In genomic region chr7:16368835-16369234, GRCm38 (mm10) we compare ENCODE assay signal across 19 mouse cellular contexts. TPM values are rescaled to one million over a fixed set of nuclear protein-coding genes. Genes with fewer than 3 reads are reported as not detected.
DNase-seq lines count a peak whose midpoint lies in the region; ATAC-seq lines count a peak whose summit lies in the region.
"Had no signal": no experiment of that assay in that cellular context is flagged by ENCODE, and none has a peak within 500 bp of the region (broad histone marks: within the 10 kb centered on the region; RNA-seq: fewer than 3 reads in every experiment).

No protein-coding gene starts in this region.

- 60% methylated on average over 2 of the region's 2 CpGs for WGBS in lung, embryonic 15.5 days
- WGBS in intestine, embryonic 14.5 days = 68% methylated on average over 2 of the region's 2 CpGs
- 70% methylated on average over 2 of the region's 2 CpGs for WGBS in stomach, embryonic 16.5 days

- no peaks in the 10 kb centered on the region for H3K27me3 ChIP-seq in lung, embryonic 15.5 days
- no peaks in the 10 kb centered on the region for H3K27me3 ChIP-seq in intestine, embryonic 14.5 days (replicated peaks; ENCODE audit: control insufficient read depth, insufficient read depth, low read length)
- no peaks in the 10 kb centered on the region for H3K27me3 ChIP-seq in stomach, embryonic 16.5 days (ENCODE audit: control insufficient read depth, insufficient read depth, low read length)
- H3K27me3 ChIP-seq: embryonic facial prominence, embryonic 12.5 days; forebrain, embryonic 15.5 days had no signal

- no peak overlapping the region for H3K9ac ChIP-seq in lung, embryonic 15.5 days
- H3K9ac ChIP-seq in intestine, embryonic 14.5 days (ENCODE audit: low read length) = no peak overlapping the region
- no peak overlapping the region for H3K9ac ChIP-seq in stomach, embryonic 16.5 days (ENCODE audit: low read length)
- H3K9ac ChIP-seq: embryonic facial prominence, embryonic 12.5 days; forebrain, embryonic 15.5 days had no signal

- DNase-seq in lung, postnatal 4 days = no peak
- DNase-seq in intestine, embryonic 14.5 days (ENCODE audit: low spot score) = no peak
- DNase-seq in lung, postnatal 25 days (ENCODE audit: low spot score) = peak; percentile 62
- no peak for DNase-seq in spleen, postnatal 36 days (ENCODE audit: low spot score in 2 of 2)
- DNase-seq in thymus, postnatal 25 days = no peak
- no peak for DNase-seq in thymus, postnatal 0 days (ENCODE audit: low spot score)
- DNase-seq: adrenal gland, postnatal 10 days; cerebellum, adult 11-12 months; cerebellum, adult 9-10 months; cerebellum, postnatal 25 days; gastrocnemius, postnatal 36 days; heart, adult 18-20 months; heart, postnatal 10 days; heart, postnatal 4 days had no signal

- peak; percentile 46; the same call in 1 of the 2 replicates for ATAC-seq in lung, embryonic 15.5 days (ENCODE audit: borderline replicate concordance, extremely low read depth, low FRiP score, low TSS enrichment)
- ATAC-seq in intestine, embryonic 14.5 days (replicated peaks; ENCODE audit: low FRiP score, low TSS enrichment, low read depth) = no peak; the same call in 1 of the 2 replicates
- ATAC-seq in stomach, embryonic 16.5 days (ENCODE audit: insufficient read depth, low FRiP score) = peak; percentile 41; the same call in 1 of the 2 replicates
- ATAC-seq: forebrain, embryonic 15.5 days had no signal

- no peak overlapping the region for H3K4me2 ChIP-seq in lung, embryonic 15.5 days
- no peak overlapping the region for H3K4me2 ChIP-seq in intestine, embryonic 14.5 days (ENCODE audit: low read length)
- H3K4me2 ChIP-seq in stomach, embryonic 16.5 days (ENCODE audit: low read depth, low read length) = no peak overlapping the region
- H3K4me2 ChIP-seq: embryonic facial prominence, embryonic 12.5 days; forebrain, embryonic 15.5 days had no signal

- peak overlapping the region; percentile 65 for H3K27ac ChIP-seq in lung, embryonic 15.5 days
- 0 out of 2 replicates have a peak overlapping the region, but pooled peaks have one; percentile 16 for H3K27ac ChIP-seq in intestine, embryonic 14.5 days (ENCODE audit: low read depth)
- peak overlapping the region; percentile 88 for H3K27ac ChIP-seq in stomach, embryonic 16.5 days (ENCODE audit: low read length)
- H3K27ac ChIP-seq: embryonic facial prominence, embryonic 12.5 days; forebrain, embryonic 15.5 days; heart, embryonic 10.5 days had no signal

- H3K4me3 ChIP-seq in lung, embryonic 15.5 days = no peak overlapping the region
- H3K4me3 ChIP-seq in intestine, embryonic 14.5 days (ENCODE audit: low read depth, low read length) = no peak overlapping the region
- H3K4me3 ChIP-seq in stomach, embryonic 16.5 days (replicated peaks; ENCODE audit: low read length) = no peak overlapping the region
- H3K4me3 ChIP-seq: embryonic facial prominence, embryonic 12.5 days; forebrain, embryonic 15.5 days; heart, embryonic 10.5 days had no signal

- peaks cover 70% of the 10 kb centered on the region for H3K36me3 ChIP-seq in lung, embryonic 15.5 days
- peaks cover 89% of the 10 kb centered on the region for H3K36me3 ChIP-seq in intestine, embryonic 14.5 days (ENCODE audit: control insufficient read depth, insufficient read depth, low read length)
- H3K36me3 ChIP-seq in stomach, embryonic 16.5 days (ENCODE audit: control insufficient read depth, insufficient read depth, low read length) = peaks cover 5% of the 10 kb centered on the region

- H3K9me3 ChIP-seq in lung, embryonic 15.5 days = no peaks in the 10 kb centered on the region
- H3K9me3 ChIP-seq in intestine, embryonic 14.5 days (ENCODE audit: control insufficient read depth, low read length) = no peaks in the 10 kb centered on the region
- H3K9me3 ChIP-seq in stomach, embryonic 16.5 days (replicated peaks; ENCODE audit: control insufficient read depth, low read length) = no peaks in the 10 kb centered on the region
- H3K9me3 ChIP-seq: embryonic facial prominence, embryonic 12.5 days; forebrain, embryonic 15.5 days; heart, embryonic 10.5 days had no signal

- H3K4me1 ChIP-seq in lung, embryonic 15.5 days = peaks cover 31% of the 10 kb centered on the region
- peaks cover 5% of the 10 kb centered on the region; the same call in 1 of the 2 replicates for H3K4me1 ChIP-seq in intestine, embryonic 14.5 days (replicated peaks; ENCODE audit: control insufficient read depth, insufficient read depth, low read length)
- H3K4me1 ChIP-seq in stomach, embryonic 16.5 days (ENCODE audit: control insufficient read depth, insufficient read depth, low read length) = peaks cover 16% of the 10 kb centered on the region; the same call in 1 of the 2 replicates
- H3K4me1 ChIP-seq: embryonic facial prominence, embryonic 12.5 days had no signal

RNA-seq across cellular contexts. Expression of gene Sae1, which starts 18.8 kb away (rescaled TPM):
- polyA plus RNA-seq in lung, embryonic 15.5 days (2015; fragmentation: Nextera tagmentation; extraction: Ambion mirVana) = 340 and 341 TPM in 2 replicates
- 294 and 315 TPM in 2 replicates for polyA plus RNA-seq in intestine, embryonic 14.5 days (2014; fragmentation: Nextera tagmentation; extraction: Ambion mirVana)
- 256 and 262 TPM in 2 replicates for polyA plus RNA-seq in stomach, embryonic 16.5 days (2015; fragmentation: Nextera tagmentation; extraction: Ambion mirVana)
- 246 and 259 TPM in 2 replicates for polyA plus RNA-seq in thymus, postnatal 0 days (2015; fragmentation: Nextera tagmentation; extraction: Ambion mirVana)

RNA-seq across cellular contexts. Expression of gene Zc3h4, which starts 31.9 kb away (rescaled TPM):
- 18.0 and 18.4 TPM in 2 replicates for polyA plus RNA-seq in lung, embryonic 15.5 days (2015; fragmentation: Nextera tagmentation; extraction: Ambion mirVana)
- 16.4 TPM in 2 replicates for polyA plus RNA-seq in intestine, embryonic 14.5 days (2014; fragmentation: Nextera tagmentation; extraction: Ambion mirVana)
- 9.7 and 10.4 TPM in 2 replicates for polyA plus RNA-seq in stomach, embryonic 16.5 days (2015; fragmentation: Nextera tagmentation; extraction: Ambion mirVana)
- polyA plus RNA-seq in thymus, postnatal 0 days (2015; fragmentation: Nextera tagmentation; extraction: Ambion mirVana) = 12.2 and 15.9 TPM in 2 replicates

Comparison
In these comparisons a context has a peak if more than half of its experiments do, and no peak if none do; other contexts are left out.
1. H3K27ac ChIP-seq: peak in every context shown above with its lines; median percentile 88 in stomach, embryonic 16.5 days; 65 in lung, embryonic 15.5 days; 16 in intestine, embryonic 14.5 days.